Mouse (Mus musculus): Measurements from ENCODE around the gene Cct2.

DNA sequence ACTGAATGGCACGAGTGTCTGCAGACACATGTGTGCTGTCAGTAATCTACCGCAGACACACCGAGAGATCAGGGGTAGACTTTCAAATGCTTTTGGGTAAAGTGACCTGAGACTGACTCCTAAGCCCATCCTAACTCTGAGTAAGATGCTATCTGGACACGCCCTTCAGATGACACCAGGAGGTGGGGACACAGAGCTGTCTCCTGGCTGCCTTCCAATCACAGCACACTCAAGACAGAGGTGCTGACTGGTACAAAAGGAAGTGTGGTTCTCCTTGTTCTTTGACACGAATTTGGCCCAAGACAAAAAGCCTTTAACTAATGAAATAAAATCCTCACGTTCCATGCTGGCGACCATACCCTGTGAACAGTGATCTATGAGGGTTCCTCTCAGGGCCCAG is 9.6 kb upstream of the Cct2 start:
- no peak for TF ChIP-seq CTCF (IDR thresholded peaks at IDR 0.05; ENCODE audit: low read depth)
- TF ChIP-seq EP300 (IDR thresholded peaks at IDR 0.05; ENCODE audit: low read depth) = no peak
